Mouse (Mus musculus): Measurements from ENCODE around the gene Dgat2.

Gene Dgat2

GRCm38 (mm10) chr7:99133811-99134402, 48.6 kb downstream of the Dgat2 start:
- no peak for DNase-seq

- no peak for DNase-seq
Measured at GRCm38 (mm10) chr7:99132597-99132996, 49.9 kb downstream of the Dgat2 start.

GRCm38 (mm10) chr7:99131819-99132353, 50.6 kb downstream of the Dgat2 start:
- DNase-seq: no peak

- no peak for DNase-seq
Measured at GRCm38 (mm10) chr7:99128965-99129364, 53.6 kb downstream of the Dgat2 start.

GRCm38 (mm10) chr7:99128020-99128950, 54.2 kb downstream of the Dgat2 start:
- DNase-seq: no peak

GRCm38 (mm10) chr7:99126057-99126456, 56.5 kb downstream of the Dgat2 start:
- no peak for DNase-seq

GRCm38 (mm10) chr7:99122651-99123050, 59.9 kb downstream of the Dgat2 start:
- no peak for DNase-seq

DNA sequence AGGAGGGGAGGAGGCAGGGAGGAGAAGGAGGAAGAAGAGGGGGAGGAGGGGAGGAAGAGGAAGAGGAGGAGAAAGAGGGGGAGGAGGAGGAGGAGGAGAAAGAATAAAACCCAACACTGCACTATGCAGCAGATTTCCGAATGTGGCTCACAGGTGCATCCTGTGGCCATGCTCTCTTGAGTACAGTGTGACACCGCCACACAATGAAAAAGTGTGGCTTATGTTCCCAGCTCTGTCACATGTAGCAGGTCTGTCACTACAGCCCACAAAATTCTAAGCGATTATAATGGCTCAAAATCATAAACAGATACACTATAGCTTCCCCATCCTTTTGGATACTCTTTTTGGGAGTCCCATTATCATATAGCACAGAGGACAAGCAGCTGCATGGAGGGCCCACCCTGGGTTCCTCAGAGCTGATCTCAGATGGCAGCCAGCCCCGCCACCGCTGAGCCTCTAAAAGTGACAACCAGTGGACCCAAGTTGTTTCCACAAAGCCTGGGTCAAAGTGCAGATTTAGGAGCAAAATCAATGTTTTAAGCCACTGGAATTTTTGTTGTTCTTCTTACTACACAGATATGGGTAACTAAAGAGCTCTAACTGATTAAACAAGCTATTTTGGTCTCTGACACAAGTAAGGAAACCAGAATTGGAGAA, 61.5 kb downstream of the Dgat2 start:
- DNase-seq: peak; percentile 59

DNA sequence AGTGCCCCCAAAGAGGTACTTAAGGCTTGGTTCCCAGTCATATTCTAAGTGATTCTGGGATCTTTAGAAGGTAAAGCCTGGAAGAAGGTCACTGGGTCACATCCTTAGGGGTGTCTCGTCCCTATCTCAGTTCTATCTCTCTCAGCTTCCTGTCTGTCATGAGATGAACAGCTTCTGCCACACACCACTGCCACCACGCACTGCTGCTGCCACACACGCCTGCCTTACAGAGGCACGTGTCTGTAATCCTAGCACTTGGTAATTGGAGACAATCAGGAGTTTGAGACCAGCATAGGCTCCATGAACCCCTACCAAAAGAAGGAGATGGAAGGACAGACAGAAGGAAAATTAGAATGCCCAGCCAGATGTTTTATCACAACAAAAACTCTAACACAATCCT, 62.4 kb downstream of the Dgat2 start:
- peak; percentile 23 for DNase-seq

DNA sequence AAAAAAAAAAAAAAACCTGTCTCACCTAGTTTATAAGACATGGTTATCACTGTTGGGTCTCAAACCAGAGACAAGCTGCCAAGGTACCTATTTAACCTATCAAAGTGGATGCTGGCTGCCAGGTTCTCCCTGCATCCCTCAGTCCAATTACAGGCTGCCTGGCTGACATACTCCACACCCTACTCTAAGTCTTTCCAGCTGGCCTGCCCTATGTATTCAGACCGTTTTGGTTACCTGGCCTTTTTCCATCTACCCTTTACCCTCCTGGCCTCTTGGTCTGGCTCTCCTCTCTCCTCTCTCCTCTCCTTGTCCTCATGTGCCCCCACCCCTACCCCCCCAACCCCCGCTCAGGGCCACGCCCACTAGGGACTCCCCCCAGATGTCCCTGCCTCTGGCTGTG, 65.7 kb downstream of the Dgat2 start:
- no peak for DNase-seq

DNA sequence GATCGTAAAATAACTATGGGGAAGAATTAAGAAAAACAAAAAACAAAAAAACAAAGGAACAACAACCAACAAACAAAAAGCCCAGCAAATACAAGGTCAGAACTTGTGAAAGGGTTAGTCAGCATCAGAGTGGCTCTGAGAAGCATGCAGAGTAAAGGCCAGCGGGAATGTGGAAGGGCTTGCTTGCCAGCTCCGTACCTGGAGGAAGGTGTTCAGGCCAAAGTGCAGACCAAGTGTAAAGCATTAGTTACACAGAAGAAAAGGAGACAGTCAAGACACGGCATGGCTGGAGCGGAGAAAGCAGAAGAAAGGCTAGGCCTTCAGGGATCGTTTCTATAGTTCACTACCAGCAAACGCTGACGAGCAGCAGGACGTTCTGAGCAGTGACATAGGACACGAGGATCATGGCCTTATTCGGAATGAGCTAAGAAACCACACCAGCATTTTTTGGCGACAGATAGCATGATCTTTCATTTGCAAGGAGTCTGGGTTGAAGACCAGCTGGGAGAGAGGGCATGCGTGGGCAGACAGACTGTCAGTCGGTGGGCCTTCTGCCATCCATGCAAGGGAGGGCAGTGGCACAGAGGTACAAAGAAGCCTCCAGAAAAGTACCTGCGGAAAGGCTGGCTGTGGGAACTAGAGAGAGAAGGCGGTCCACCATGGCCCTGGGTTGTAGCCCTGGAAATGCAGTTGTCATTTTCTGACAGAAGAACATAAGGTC, 68.4 kb downstream of the Dgat2 start:
- DNase-seq: no peak

DNA sequence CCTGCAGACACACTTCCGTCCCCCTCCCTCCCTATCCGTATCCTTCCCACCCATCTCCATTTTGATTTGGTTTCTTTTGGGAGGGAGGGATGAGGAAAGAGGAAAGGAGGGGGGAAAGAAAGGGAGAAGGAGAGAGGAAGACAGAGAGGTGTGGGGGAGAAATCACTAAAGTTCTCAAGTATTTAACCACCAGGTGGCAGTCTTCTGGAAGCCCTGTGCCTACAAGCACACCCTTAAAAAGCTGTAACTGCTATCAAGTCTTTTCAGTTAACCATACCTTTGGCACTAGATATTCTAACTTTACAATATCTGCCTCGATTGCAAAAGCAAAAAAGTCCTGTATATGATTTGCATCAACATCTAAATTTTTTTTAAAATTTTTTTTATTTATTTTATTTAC, 75.0 kb downstream of the Dgat2 start:
- peak; percentile 42 for DNase-seq

GRCm38 (mm10) chr7:99106714-99107270, 75.7 kb downstream of the Dgat2 start:
- no peak for DNase-seq
